Mouse (Mus musculus) brain, embryonic 14.5 days (tissue): ENCODE results near the gene Rrp7a. TPM values are rescaled to one million over a fixed set of nuclear protein-coding genes. Genes with fewer than 3 reads are reported as not detected.
A peak's percentile ranks its signal among the peaks of the same experiment; 100 is the strongest.

Source experiments
- DNase-seq: peaks from one replicate; pipeline ENCODE4 v3.0.0-alpha.2; 2011; ENCODE audit warnings: low read depth
- CTCF ChIP-seq: fragments of 200-500 bp; IDR thresholded peaks from 2 replicates; pipeline ENCODE4 v1.5.1; 2012; ENCODE audit warnings: inconsistent platforms, mild to moderate bottlenecking, moderate library complexity, borderline replicate concordance; ENCODE audit not compliant: insufficient read depth, insufficient read length; ENCODE audit errors: extremely low read depth
- POLR2A ChIP-seq: fragments of 200-500 bp; IDR thresholded peaks from 2 replicates; pipeline ENCODE4 v1.6.1; 2012; ENCODE audit warnings: mild to moderate bottlenecking, inconsistent platforms, borderline replicate concordance; ENCODE audit not compliant: poor library complexity, insufficient read depth, insufficient read length, severe bottlenecking; ENCODE audit errors: extremely low read depth
- polyA plus RNA-seq: library from polyadenylated mRNA; depleted of rRNA; stranded (reverse); fragments of >200 nt; gene quantifications from 2 replicates; pipeline ENCODE4 v1.2.3, GENCODE M21; 2012

Rrp7a gene
- polyA plus RNA-seq, 1 experiment = 111 TPM

DNA sequence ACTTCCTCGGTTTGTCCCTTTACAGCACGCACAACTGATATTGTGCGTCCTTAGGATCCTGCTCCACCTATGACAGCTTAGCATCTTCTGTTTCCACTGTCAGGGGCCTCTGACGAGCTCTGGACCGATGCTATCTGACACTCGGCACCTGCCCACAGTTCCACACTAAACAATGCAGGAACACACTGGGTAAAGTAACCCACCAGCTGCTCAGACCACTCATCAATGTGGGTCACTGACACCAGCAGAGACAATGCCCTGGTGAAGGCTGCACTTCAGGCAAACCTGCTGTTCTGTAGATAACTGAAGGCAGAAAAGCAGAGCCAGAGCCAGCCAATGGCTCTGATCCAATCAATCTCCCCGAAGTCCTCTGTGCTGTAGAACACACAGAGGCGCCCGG, 4.0 kb upstream of the Rrp7a start:
- TF ChIP-seq CTCF (no peak), POLR2A (no peak)

DNA sequence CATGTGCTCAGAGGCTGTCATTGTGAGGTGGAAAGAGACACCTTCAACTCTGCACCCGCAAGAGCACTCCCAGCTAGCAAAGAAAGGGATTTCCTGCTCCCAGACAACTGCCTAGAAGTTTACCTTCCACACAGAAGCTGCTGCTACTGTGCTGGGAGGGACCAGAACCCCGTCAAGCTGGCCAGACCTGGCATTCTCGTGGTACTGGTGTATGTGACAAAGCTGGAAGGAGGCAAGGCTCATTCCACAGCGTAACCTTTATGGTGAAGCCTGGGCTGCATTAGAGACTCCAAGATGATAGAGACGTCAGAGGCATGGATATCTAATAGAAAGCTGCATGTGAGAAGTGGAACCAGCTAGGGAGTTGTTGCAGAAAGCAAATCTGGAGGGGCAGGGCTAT, 2.0 kb upstream of the Rrp7a start:
- TF ChIP-seq CTCF (no peak), POLR2A (no peak)

More for the DNA sequence above, 4.0 kb upstream of the Rrp7a start:
- no peak for DNase-seq

DNA sequence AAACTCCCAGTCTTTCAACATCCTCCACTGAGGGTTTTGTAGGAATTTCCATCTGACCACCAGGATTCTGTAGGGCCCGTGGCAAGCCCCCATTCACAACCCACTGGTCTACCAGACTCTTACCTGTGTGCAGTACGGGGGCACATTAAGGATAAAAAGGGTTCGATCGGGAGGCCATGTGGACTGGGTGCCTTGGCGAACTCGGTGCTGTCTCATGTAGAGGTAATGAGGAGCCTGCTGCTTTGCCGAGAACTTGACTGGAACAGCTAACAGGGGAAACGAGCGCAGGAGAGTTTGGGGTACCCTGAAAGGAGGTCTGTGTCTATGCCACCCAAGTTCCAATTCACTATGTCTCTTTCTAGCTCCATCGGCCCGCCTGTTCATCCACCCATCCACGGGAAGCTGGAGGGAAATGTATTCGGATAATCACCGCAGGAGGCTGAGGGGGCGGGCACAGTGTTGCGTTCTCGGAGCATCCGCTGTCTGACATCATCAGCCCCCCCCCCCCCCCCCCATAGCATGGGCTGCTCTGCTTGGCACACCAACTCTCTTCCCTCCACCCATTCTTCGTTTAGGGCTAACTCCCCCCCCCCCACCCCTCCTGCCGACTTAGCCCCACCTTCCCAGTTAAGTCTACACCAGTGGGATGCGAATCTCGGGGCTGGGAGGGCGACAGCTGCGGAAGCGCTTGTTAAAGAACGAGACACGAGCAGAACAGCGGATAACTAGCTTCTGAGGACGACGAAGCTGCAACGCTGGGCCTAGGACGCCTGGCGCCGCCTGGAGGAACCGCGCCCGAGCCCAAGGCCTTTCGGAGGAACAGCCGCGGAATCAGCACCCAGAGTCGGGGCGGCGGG, 664 bp downstream of the Rrp7a start:
- DNase-seq = peak; percentile 84

More for the DNA sequence above, 2.0 kb upstream of the Rrp7a start:
- DNase-seq = no peak

DNA sequence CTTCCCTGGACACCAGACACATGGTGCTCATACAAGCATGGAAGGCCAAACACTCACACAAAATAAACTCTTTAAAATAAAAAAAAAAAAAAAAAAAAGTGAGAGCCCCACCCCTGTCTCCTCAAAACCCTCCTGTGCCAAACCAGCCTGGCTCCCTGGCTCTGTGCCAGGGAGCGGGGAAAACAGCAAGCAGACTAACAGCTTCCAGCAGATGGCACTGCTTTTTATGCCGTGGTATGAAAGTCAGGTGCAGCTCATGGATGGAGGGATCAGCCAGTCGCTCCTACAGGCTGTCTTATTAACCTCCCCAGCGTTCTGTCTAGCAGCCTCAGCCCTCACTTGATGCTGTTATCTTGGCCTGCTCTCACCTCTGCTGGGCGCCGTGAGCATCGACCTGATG, 4.2 kb downstream of the Rrp7a start:
- DNase-seq = peak; percentile 91
- TF ChIP-seq CTCF (peak; percentile 63; the same call in 1 of the 2 replicates), POLR2A (no peak)

More for the DNA sequence above, 664 bp downstream of the Rrp7a start:
- peak; percentile 35; the same call in 1 of the 2 replicates for TF ChIP-seq CTCF
- TF ChIP-seq POLR2A = no peak

DNA sequence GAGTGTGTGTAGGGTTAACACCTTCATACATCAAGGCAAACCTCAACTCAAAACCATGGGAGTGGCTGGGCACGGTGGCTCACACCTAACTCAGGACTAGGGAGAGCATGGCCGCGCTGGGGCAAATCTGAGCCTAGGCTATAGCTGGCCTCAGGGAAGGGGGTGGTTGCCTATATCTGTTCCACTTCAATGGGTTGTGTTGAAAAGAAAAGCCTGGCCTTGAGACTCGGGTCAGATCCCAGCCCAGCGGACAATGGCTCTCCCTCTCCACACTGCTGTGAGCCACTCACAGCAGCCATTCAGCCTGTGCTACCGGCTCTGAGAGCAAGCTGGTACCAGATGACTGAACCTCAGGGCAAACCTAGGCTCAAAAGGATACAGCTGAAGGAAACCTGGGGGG, 7.5 kb downstream of the Rrp7a start:
- DNase-seq = no peak
- TF ChIP-seq POLR2A = no peak
- TF ChIP-seq CTCF = no peak

DNA sequence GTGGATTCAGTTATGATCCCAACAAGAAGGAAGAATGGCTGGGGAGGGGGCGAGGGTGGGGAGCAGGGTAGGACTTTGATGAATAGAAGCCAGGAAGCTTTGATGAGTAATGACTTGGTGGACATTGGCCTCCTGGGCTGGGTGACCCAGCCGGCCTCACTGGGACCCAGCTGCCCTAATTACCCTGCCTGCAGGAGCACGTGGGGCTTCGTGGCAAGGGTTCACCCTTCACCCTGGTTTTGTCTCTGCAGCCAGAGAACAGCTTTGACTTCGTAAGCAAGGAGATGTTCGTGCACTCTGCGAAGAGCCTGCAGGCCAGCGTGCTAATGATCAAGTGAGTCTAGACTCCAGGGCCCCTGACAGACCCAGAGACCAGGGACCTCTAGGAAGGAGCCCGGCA, 8.5 kb downstream of the Rrp7a start:
- no peak for DNase-seq
- TF ChIP-seq POLR2A (no peak), CTCF (no peak)

DNA sequence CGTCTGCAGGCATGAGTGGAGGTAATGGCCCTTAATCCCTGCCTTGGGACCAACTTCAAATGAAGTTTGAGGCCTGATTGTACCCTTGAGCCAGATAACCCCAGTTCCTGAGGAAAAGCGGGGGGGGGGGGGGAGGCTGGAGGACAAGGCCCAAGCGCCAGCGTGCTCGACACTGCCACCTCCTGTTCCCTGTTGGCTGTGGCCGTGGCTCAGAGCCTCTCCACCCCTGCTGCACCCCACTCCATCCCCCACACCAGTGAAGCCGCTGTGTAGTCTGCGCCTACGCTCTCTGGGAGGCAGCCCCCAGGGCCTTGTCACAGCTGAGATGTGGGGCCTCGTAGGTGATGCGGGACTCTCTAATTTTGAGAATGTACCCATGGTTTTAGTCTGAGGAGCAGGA, 9.7 kb downstream of the Rrp7a start:
- peak; percentile 66 for DNase-seq
- TF ChIP-seq POLR2A (no peak), CTCF (peak; percentile 75)

DNA sequence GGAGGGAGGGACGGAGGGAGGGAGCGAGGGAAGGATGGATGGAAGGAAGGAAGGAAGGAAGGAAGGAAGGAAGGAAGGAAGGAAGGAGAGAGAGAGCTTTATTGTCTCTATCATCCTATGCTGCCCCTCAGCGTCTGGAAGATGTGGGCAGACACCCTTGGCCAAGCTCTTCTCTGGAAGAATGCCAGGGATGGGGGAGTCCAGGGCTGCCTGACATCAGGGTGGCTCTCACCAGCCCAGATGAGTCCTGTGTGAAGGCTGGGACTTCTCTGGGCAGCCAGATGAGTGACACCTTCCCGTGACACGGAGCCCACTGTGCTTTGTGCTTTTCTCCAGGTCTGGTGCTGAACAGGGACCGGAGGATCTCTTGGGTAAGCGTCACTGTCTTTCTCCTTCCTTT, 10.7 kb downstream of the Rrp7a start:
- TF ChIP-seq POLR2A (no peak), CTCF (no peak)

DNA sequence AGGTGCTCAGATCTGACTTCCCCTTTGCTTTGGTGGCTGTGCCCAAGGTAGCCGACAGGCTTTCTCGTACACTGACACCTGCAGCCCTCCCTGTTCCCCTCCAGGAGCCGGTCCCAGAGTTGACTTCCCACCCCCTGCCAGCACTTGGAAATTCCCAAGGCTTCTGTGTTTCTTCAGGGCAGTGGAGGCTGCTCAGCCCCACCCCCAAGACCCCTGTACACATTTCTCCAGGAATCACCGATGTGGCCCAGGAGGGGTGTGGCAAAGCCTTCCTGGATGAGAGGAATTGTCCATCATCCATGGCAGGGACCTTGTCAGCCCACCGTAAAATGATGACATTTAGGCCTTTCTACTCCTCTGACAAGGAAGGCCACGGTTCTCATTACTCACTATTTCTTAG, 11.3 kb downstream of the Rrp7a start:
- DNase-seq = no peak
- TF ChIP-seq POLR2A (no peak), CTCF (no peak)

More for the DNA sequence above, 10.7 kb downstream of the Rrp7a start:
- no peak for DNase-seq

DNA sequence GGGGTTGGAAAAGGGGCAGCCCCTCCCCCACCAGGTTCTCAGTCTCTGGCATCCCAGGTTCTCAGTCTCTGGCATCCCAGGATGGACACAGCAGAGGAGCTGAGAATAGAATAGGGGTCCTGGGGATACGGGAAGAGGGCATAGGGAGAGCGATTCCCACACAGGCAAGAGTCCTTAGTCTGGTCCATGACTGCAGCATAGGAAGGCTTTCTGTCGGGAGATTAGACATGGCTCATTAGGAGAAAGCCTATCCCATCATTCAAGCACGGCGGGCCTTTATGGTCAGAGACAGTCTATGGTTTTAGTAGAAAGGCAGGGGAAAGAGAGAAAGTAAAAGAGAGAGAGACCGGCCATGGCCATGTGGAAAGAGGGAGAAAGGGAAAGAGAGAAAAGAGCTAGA, 14.8 kb downstream of the Rrp7a start:
- no peak for TF ChIP-seq POLR2A
- TF ChIP-seq CTCF = no peak
- DNase-seq = no peak

DNA sequence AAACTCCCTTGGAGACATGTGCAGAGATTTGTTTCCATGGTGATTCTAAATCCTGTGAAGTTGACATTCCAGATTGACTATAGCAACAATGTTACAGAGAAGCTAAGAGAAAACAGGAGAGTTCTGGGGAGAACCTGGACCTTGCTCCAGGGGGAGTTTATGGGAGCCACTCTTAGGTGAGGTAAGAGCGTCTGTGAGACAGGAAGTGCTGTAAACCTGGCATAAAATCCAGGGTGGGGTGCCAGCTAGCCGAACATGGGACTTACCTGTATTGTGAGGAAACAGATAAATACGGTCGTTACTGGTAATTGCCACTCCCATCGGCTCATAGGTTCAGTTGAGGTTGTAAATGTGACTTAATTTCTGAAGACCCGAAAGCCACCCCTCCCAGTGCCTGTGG, 16.2 kb downstream of the Rrp7a start:
- TF ChIP-seq POLR2A (no peak), CTCF (no peak)

DNA sequence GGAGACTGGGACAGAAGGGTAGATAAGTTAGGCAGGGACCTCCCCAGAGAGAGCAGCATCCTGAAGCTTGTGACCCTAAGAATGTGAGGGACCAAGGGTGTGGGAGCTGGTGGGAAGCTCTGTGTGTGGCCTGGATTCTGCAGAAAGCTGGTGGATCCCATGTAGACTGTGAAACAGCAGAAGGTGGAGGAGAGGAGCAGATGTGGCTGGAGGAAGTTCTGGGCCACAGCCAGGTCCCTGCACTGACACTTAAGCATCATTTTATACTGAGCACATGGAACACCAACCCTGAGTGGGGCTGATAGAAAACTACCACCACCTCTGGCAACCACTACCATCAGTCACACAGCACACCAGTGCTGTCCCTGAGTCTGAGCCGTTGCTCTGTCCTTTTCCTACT, 19.5 kb downstream of the Rrp7a start:
- no peak for TF ChIP-seq POLR2A
- TF ChIP-seq CTCF = no peak

More for the DNA sequence above, 16.2 kb downstream of the Rrp7a start:
- no peak for DNase-seq

DNA sequence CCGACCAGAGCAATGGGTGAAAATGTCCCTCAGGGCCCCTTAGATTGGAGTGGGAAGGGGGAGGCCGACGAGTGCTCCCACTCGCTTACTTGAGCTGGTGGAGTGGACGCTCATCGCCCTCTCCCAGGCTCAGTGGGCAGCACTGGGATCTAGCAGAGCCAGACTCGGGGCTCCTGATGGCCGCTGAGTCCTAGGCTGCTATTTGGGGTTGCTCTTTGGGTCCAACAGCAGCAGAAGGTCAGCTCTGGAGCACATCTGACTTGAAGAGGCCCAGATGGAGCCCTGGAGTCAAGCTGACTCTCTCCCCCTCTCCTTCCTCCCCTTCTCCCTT, 22.3 kb downstream of the Rrp7a start:
- TF ChIP-seq POLR2A (no peak), CTCF (no peak)
- DNase-seq = no peak

More for the DNA sequence above, 19.5 kb downstream of the Rrp7a start:
- no peak for DNase-seq

DNA sequence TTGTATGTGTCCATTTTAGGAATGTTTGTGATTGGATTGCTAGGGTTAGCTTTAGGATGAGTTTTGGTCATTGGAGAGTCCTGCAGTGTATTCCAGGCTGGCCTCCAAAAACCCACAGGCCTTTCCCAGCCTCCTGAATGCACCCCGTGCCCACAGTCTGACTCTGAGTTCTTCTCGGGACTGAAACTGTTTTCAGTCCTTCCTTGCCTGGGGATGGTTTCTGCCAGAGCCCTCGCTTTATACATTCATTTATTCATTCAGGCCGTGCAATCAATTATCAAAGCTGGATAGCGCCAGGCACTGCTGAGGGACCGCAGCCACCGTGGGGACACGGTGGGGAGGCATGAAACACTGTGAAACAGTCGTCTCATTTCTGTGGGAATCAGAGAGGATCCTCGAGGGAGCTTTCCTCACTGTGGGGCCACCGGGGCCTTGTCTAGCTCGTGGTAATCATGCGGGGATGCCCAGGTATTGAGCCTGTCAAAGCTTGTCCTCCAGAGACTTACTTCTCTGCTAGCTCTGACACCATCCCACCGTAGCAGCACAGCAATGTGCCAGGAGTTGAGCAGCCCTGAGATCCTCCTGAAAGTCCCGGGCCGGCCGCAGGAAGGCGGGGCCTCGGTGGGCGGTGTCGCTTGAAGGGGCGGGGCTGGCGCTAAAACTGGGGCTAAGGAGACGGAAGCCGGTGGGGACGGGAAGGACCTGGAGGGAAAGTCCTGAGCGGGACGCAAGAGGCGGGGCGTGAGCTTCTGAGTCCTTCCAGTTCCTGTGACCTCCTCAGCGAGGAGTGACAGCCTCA, 22.9 kb downstream of the Rrp7a start:
- no peak for TF ChIP-seq POLR2A
- no peak for TF ChIP-seq CTCF
- DNase-seq = peak; percentile 86

DNA sequence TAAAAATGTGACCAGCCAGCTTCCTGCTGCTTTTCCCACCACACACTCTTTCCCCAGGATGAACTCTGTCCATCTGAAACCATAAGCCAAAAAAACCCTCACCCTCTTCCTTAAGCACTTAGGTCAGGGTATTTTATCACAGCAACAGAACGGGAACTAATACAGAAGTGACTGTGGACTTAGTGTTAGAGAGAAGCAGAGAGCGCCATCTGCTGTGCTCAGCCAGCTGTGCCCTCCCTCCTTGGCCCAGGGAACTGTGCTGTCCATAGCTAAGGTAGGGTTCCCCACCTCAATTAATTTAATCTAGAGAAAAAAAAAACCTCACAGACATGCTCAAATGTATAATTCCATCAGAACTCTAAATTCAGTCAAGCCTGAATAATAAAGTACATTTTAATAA, 26.7 kb downstream of the Rrp7a start:
- peak; percentile 20 for DNase-seq
- no peak for TF ChIP-seq POLR2A
- peak; percentile 50; the same call in 1 of the 2 replicates for TF ChIP-seq CTCF
